Mouse (Mus musculus) MEL-GATA-1-ER (cell line): ENCODE data around the gene Mfsd2b.
"Not testable (repeated sequence)": the region's sequence is repeated elsewhere in the genome, so short reads cannot be mapped to it uniquely, and the experiment has no call there.

ENCODE experiments used
- DNase-seq: peaks from one replicate; pipeline ENCODE4 v3.0.0-alpha.2; 2012; ENCODE audit warnings: low read depth; ENCODE audit errors: extremely low read depth

The Mfsd2b gene

GRCm38 (mm10) chr12:4874161-4874927 is at the start of gene Mfsd2b:
Gene Mfsd2b (minus strand): TSS chr12:4874359.
- DNase-seq, result peak; percentile 80

GRCm38 (mm10) chr12:4917805-4918591 is 43.8 kb upstream of the Mfsd2b start:
- DNase-seq, result peak; percentile 68

DNA sequence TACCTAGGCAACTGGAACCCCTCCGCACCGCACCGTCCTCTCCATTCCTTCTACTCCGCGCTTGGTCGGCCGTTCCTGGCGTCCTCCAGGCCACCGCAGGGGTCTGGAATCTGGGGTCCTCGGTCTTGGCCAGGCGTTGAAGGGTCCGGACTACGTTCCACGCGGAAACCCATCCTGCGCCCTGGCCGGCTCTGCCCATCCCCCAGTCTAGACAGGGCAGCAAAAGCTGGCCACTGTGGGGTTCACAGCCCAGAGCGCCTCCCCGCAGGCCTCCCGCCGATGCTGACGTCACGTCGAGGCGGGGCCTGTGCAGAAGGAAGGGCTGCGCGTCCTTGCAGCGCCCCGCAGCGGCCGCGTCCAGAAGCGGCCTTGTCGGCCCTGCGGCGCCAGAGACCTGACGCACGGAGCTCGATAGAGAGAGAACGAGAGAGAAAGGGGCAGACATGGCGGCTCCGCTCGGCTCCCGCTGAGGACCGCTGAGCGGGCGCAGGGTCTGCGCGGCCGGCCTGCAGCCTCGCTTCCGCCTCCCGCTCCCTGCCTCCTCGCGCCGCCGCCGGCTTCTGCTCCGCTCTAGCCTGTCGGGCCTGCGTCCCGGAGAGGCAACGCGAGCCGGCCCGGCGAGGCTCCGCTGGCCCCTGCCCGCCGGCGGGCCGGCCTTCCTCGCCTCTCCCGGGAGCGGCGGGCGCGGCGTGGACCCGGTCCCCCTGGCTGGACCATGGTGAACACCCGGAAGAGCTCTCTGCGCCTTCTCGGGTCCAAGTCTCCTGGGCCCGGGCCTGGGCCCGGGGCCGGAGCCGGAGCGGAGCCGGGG is 43.0 kb upstream of the Mfsd2b start, which contains the start of gene Atad2b:
Atad2b (plus strand) TSS at position 360 of the 811 bp plus-strand sequence.
- peak; percentile 70 for DNase-seq

- DNase-seq, result no peak
These were observed 40.8 kb upstream of the Mfsd2b start for GRCm38 (mm10) chr12:4914944-4915343.

DNA sequence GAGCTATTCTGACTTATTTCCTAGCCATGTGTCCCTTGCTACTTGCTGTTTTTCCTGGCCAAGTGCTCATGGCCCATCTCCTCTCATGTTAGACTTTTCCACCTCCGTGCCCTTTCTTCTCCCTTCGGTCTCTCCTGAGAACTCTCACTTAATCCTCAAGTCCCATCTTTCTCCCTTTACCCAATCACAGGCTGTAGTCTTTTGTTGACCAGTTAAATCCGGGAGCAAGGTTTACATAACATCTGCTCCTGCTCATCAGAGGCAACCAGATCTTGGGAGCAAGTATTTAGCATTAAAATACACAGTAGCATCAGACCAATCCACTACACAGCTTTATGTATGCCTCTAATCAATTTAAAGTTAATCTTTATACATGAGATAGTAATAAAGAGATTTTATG is 40.3 kb upstream of the Mfsd2b start:
- DNase-seq, result no peak

- no peak for DNase-seq
These were observed 37.6 kb upstream of the Mfsd2b start for GRCm38 (mm10) chr12:4911716-4912115.

GRCm38 (mm10) chr12:4910496-4910895 is 36.3 kb upstream of the Mfsd2b start:
- DNase-seq, result not testable (repeated sequence)

DNA sequence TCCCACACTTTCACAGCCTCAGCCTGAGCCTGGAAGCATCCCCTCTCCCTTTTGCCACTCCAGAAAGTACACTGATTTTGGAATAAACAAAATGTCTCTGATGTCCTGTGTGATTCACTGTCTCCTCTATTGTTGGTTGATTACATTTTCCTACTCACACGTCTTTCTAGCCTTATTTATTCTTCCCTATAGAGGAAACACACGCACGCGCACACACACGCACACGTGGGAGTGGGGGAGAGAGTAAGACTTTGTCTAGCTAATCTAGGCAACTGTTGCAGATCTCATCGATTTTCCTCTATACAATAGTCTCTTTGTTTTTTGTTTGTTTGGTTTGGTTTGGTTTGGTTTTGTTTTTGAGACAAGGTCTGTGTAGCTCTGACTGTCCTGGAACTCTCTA is 34.2 kb upstream of the Mfsd2b start:
- DNase-seq, result no peak

DNA sequence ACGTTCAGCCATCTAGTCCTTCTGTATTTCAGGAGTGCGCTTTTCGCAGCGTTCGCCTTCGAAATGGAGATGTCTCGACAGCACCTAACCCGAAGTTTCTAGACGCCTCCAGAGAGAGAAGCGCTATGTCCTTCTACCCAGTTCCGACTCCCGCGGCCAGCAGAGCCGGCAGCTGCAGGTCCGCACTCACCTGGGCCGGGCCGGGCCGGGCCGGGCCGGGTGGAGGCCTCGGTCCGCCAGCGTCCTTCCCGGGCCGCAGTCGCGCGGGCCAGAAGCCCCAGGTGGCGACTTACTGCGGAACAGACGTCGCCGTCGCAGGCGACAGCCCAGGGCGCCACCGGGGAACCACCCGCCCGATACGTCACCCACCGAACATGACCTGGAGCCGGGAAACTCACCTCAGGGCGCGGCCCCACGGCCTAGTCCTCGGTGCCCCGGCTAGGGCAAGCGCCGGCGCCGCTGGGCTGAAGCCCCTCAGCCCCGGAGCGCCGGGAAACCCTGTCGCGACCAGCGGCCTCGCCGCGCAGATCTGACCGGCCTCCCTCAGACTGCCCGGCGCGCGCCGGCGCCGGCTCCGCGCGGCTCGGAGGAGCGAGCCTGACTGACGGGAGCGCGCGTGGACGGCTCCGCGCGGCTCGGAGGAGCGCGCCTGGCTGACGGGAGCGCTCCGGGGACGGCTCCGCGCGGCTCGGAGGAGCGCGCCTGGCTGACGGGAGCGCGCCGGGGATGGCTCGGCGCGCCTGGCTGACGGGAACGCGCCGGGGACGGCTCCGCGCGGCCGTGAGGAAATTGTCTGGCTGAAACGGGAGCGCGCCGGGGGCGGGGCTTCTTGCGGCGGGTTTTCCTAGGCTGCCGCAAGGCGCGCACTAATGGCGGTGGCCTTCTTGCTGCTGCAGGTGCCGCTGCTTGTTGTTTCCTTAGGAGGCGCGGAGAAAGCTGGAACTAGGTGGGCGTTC is 33.1 kb upstream of the Mfsd2b start, which contains the start of gene Ubxn2a:
Ubxn2a (minus strand) TSS at position 755 of the 956 bp plus-strand sequence.
- DNase-seq, result peak; percentile 68

DNA sequence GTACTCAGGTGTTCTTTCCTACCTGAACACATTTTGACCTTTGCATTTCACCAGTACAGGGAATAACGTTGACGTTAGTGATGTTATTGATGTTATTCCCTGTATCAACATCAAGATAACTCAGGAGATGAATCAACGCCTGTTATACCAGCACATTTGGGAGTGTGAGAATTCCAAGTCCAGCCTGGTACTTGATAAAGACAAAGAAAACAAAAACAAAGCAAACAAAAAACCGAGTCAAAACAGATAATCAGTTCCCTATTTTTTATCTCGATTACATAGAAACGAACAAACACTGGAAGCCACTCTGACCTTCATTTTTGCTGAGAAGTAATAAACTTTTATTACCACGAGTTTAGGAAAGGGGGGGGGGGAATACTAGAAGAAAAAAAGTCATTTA is 32.3 kb upstream of the Mfsd2b start:
- DNase-seq, result no peak

DNA sequence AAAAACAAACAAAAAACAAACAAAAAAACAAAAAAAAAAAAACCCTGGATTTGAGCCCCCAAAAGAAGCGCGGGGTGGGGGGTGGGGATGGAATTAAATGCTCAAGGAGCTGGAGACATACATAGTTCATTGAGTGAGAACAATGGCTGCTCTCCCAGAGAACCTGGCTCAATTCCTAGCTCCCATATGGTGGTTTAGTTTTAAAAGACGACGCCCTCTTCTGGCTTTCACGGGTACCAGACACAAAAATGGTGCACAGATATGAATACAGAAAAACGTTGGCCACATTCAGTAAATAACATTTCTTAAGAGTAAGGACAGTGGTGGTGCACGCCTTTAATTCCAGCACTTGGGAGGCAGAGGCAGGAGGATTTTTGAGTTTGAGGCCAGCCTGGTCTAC is 31.8 kb upstream of the Mfsd2b start:
- DNase-seq, result peak; percentile 26

DNA sequence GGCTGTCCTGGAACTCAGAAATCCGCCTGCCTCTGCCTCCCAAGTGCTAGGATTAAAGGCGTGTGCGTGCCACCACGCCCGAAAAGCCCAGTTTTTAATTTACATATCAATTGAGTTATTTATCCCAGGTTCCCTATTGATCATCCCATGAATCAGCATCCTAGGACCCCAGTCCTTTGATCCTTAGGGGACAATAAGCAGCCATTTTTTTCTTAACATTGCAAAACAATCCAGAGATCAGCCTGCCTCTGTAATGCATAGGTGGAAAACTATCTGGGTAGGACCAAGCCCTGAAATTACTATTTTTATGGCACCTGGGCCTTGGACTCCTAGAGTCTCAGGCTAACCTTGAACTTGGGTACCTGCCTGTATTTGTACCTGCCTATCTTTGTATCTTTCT is 23.9 kb upstream of the Mfsd2b start:
- no peak for DNase-seq

- no peak for DNase-seq
These were observed 15.7 kb upstream of the Mfsd2b start for GRCm38 (mm10) chr12:4889891-4890290.

DNA sequence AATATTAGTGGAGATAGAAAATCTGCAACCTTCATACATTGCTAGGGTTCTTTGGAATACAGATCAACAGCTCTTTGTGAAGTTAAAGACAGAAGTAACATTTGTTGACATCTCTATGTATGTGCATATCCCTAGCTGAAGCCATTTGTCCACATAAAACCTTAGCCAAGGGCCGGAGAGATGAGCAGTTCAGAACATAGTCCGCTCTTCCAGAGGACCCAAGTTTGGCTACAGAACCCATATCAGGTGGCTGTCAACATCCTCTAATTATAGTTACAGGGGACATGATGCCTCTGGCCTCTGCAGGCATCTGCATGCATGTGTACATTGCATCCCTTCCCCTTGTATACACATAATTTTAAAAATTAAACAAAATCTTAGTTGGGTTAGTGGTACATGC is 15.1 kb upstream of the Mfsd2b start:
- no peak for DNase-seq

DNA sequence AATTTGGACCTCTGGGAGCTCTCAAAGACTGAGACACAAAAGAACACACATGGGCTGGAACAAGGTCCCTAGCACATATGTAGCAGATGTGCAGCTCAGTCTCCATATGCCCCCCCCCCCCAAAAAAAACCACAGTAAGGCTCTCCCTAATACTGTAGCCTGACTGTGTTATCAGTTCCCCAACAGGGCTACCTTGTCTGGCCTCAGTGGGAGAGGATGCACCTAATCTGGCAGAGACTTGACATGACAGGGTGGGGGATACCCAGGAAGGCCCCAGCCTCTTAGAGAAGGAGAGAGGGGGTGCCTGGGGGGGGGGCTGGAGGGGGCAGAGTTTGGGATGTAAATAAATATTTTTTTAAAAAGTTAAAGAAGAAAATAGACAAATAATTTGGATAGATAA is 14.6 kb upstream of the Mfsd2b start:
- DNase-seq, result no peak

DNA sequence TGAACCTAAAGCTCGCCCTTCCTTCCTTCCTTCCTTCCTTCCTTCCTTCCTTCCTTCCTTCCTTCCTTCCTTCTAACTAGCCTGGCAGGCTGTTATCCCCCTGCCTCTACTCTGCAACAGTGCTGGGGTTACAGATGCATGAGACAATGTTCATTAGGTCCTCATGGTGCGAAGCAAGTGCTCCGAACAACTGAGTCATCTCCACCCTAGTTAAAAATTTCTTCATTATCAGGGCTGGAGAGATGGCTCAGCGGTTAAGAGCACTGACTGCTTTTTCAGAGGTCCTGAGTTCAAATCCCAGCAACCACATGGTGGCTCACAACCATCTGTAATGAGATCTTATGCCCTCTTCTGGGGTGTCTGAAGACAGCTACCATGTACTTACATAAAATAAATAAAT is 12.4 kb upstream of the Mfsd2b start:
- DNase-seq, result not testable (repeated sequence)

GRCm38 (mm10) chr12:4885062-4885461 is 10.9 kb upstream of the Mfsd2b start:
- no peak for DNase-seq

DNA sequence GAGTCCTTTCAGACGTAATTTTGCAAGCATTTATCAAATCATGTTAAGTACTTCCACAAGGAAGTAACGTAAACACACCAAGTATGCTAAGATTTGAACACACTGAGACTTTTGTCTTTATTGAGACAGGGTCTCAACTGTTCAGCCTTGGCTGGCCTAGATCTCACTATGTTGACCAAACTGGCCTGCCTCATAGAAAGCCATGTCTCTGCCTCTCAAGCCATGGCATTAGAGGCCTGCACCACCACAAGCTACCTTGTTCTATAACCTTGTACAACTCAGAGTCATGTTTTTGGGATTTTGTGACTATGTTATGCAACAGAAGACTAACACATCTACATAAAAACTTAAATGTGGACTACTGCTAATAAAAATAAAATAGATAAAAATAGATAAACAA is 7.9 kb upstream of the Mfsd2b start:
- DNase-seq, result no peak

GRCm38 (mm10) chr12:4879048-4879447 is 4.9 kb upstream of the Mfsd2b start:
- DNase-seq, result no peak

DNA sequence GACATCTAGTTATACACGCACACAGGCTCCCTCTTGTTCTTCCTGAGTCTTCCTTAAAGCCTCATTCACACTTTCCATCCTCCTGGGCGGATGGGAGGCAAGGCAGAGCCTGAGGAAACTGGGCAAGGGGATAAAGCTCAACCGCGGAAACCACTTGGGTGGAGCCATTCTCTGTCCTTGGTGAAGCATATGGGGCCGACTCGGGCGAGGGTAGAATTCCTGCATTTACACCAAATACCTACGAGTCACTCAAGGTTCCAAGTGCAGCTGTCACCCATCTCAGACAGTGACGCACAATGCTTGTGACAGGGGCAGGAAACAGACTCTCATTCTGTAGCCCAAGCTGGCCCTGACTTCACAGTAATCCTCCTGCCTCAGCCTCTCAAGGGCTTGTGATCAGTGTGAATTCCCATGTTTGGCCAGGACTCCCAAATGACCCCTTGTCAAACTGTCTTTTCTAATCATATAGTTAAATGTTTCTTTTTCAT is 4.2 kb upstream of the Mfsd2b start:
- no peak for DNase-seq
